Mouse (Mus musculus) embryonic facial prominence, embryonic 13.5 days (tissue): ENCODE data around the gene Pi16. TPM values are rescaled to one million over a fixed set of nuclear protein-coding genes. Genes with fewer than 3 reads are reported as not detected.

Experiments
- ATAC-seq: fragments of 200-750 bp; cut with Nextera tagmentation; 2 replicates; pipeline ENCODE4 v1.8.0; 2017; ENCODE audit warnings: low read depth; ENCODE audit not compliant: insufficient number of reproducible peaks, insufficient read depth, low FRiP score, low TSS enrichment
- H3K27ac ChIP-seq: fragments of 300-500 bp; sonication (generic); 2 replicates; pipeline ENCODE4 v1.5.1; 2015; ENCODE audit warnings: moderate library complexity, mild to moderate bottlenecking, inconsistent platforms
- H3K27me3 ChIP-seq: fragments of 300-500 bp; sonication (generic); 2 replicates; pipeline ENCODE4 v1.6.1; 2015; ENCODE audit warnings: mild to moderate bottlenecking, inconsistent platforms
- H3K36me3 ChIP-seq: fragments of 300-500 bp; sonication (generic); 2 replicates; pipeline ENCODE4 v1.6.1; 2015; ENCODE audit warnings: mild to moderate bottlenecking, inconsistent platforms
- H3K4me1 ChIP-seq: fragments of 300-500 bp; sonication (generic); 2 replicates; pipeline ENCODE4 v1.6.1; 2015; ENCODE audit warnings: inconsistent platforms
- H3K4me2 ChIP-seq: fragments of 300-500 bp; sonication (generic); 2 replicates; pipeline ENCODE4 v1.6.1; 2015; ENCODE audit warnings: moderate library complexity, mild to moderate bottlenecking, inconsistent platforms
- H3K4me3 ChIP-seq: fragments of 300-500 bp; sonication (generic); 2 replicates; pipeline ENCODE4 v1.5.1; 2015; ENCODE audit warnings: mild to moderate bottlenecking, inconsistent platforms
- H3K9ac ChIP-seq: fragments of 300-500 bp; sonication (generic); 2 replicates; pipeline ENCODE4 v1.6.1; 2015; ENCODE audit warnings: mild to moderate bottlenecking, inconsistent platforms
- H3K9me3 ChIP-seq: fragments of 300-500 bp; sonication (generic); 2 replicates; pipeline ENCODE4 v1.6.1; 2016; ENCODE audit warnings: inconsistent platforms
- WGBS: fragments of 180-500 bp; shearing (Covaris S2); methylation state at CpG from one replicate; pipeline ENCODE4 v1.1.7; 2015; ENCODE audit warnings: mixed read lengths; 5-methylcytosine and 5-hydroxymethylcytosine counted together
- polyA plus RNA-seq: library from polyadenylated mRNA; unstranded; fragments of >200 nt; fragmentation: Nextera tagmentation; extraction: Ambion mirVana; gene quantifications from 2 replicates; pipeline ENCODE4 v1.2.1, GENCODE M21; 2015

Pi16 gene
- polyA plus RNA-seq, 1 experiment from 2014 or later, result 0.27 TPM

DNA sequence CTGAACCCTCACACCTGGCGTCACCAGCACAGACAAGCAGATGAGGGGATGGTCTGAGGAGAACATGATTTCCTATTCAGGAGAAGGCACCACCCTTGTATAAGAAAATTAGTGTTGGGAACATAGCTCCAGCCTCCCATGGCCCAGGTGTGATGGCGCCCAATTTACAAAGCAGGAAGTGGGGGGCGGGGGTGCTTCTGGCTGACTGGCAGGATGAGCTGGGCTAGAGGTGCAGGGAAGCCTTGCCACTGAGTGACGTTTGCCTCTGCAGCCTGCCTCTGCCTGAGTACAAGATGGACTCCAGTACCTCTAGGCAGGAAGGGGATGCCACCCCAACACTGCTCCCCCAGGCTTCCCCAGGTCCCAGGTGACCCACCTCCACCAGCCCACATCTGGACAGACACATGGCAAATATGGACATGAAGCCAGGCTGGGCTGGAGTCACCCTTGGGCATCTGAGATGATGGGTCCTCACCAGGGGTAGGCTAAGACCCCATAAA, 14.8 kb downstream of the Pi16 start:
- Histone ChIP-seq H3K27me3 (peaks cover 12% of the 10 kb centered on the region), H3K4me1 (peaks cover 2% of the 10 kb centered on the region; the same call in 1 of the 2 replicates), H3K36me3 (peaks cover 61% of the 10 kb centered on the region), H3K27ac (no peak overlapping the region), H3K4me3 (no peak overlapping the region), H3K9ac (no peak overlapping the region), H3K4me2 (no peak overlapping the region), H3K9me3 (no peaks in the 10 kb centered on the region)
- WGBS, result 82% methylated on average over 4 of the region's 4 CpGs
- no peak for ATAC-seq

- Histone ChIP-seq H3K36me3 (peaks cover 89% of the 10 kb centered on the region), H3K9me3 (no peaks in the 10 kb centered on the region), H3K4me1 (peaks cover 18% of the 10 kb centered on the region), H3K27me3 (no peaks in the 10 kb centered on the region), H3K9ac (no peak overlapping the region), H3K27ac (no peak overlapping the region), H3K4me2 (no peak overlapping the region), H3K4me3 (no peak overlapping the region)
- ATAC-seq, result no peak
- 95% methylated on average over 19 of the region's 19 CpGs for WGBS
These were observed 18.9 kb downstream of the Pi16 start for GRCm38 (mm10) chr17:29336266-29336990.

DNA sequence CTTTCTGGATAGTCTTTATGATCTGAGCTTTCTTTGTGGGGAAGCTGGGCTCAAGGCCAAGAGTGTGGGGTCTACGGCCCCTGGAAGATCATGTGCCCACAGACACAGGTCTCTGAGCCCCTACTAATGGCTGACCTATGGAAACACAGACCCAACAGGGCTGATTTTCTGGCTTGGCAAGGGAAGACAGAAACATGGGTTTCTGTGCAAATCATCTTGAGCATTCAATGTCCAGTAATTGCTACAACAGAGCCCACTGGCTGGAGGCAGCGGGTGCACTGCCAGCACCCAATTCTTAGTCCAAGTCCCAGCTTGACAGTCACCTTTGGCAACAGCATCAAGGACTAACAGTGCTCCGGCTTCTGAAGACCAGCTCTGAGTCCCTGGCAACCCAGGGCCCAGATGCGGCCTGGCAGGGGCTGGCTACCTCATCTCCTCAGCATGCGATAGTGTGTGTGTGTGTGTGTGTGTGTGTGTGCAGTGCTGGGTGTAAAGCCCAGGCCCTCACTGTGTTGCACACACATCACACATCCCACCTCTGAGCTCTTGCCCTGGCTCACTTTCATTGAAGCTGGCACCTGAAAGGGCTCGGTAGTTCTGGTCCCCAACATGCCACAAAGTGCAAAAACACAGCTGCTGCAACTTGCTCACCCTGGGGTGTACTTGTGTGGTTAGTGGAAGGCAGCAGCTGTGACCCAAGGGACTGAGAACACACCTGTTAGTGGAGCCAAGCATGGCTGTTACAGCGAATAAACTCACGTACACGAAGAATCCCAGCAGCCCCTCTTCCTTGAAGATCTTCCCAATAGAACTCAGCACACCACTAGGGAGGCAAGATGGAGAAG, 20.7 kb downstream of the Pi16 start:
- Histone ChIP-seq H3K27me3 (no peaks in the 10 kb centered on the region), H3K9ac (no peak overlapping the region), H3K4me1 (peaks cover 34% of the 10 kb centered on the region), H3K4me2 (no peak overlapping the region), H3K27ac (no peak overlapping the region), H3K9me3 (no peaks in the 10 kb centered on the region), H3K4me3 (no peak overlapping the region), H3K36me3 (peaks cover 86% of the 10 kb centered on the region)
- no peak for ATAC-seq
- WGBS, result 89% methylated on average over 9 of the region's 9 CpGs

- no peak for ATAC-seq
- H3K9ac ChIP-seq, result 0 out of 2 replicates have a peak overlapping the region, but pooled peaks have one; percentile 21
- no peak overlapping the region for H3K4me3 ChIP-seq
- H3K4me2 ChIP-seq, result no peak overlapping the region
- peaks cover 34% of the 10 kb centered on the region for H3K4me1 ChIP-seq
- 0 out of 2 replicates have a peak overlapping the region, but pooled peaks have one; percentile 4 for H3K27ac ChIP-seq
- no peaks in the 10 kb centered on the region for H3K27me3 ChIP-seq
- peaks cover 86% of the 10 kb centered on the region for H3K36me3 ChIP-seq
- H3K9me3 ChIP-seq, result no peaks in the 10 kb centered on the region
- 80% methylated on average over 11 of the region's 11 CpGs for WGBS
These were observed 21.8 kb downstream of the Pi16 start for GRCm38 (mm10) chr17:29339170-29339768.

GRCm38 (mm10) chr17:29340406-29341261, 23.2 kb downstream of the Pi16 start:
- Histone ChIP-seq H3K27ac (peak overlapping the region; percentile 80), H3K27me3 (no peaks in the 10 kb centered on the region), H3K9me3 (no peaks in the 10 kb centered on the region), H3K4me2 (no peak overlapping the region), H3K9ac (peak overlapping the region; percentile 55; the same call in 1 of the 2 replicates), H3K4me1 (peaks cover 39% of the 10 kb centered on the region), H3K4me3 (no peak overlapping the region), H3K36me3 (peaks cover 83% of the 10 kb centered on the region)
- no peak; the same call in 1 of the 2 replicates for ATAC-seq
- WGBS, result 70% methylated on average over 18 of the region's 18 CpGs

- H3K27ac ChIP-seq, result peak overlapping the region; percentile 80
- peaks cover 49% of the 10 kb centered on the region for H3K4me1 ChIP-seq
- no peak overlapping the region for H3K4me3 ChIP-seq
- H3K27me3 ChIP-seq, result no peaks in the 10 kb centered on the region
- peak overlapping the region; percentile 22; the same call in 1 of the 2 replicates for H3K4me2 ChIP-seq
- 22% methylated on average over 9 of the region's 9 CpGs for WGBS
- H3K9ac ChIP-seq, result 0 out of 2 replicates have a peak overlapping the region, but pooled peaks have one; percentile 32
- H3K36me3 ChIP-seq, result peaks cover 74% of the 10 kb centered on the region
- no peak for ATAC-seq
- H3K9me3 ChIP-seq, result no peaks in the 10 kb centered on the region
These were observed 24.1 kb downstream of the Pi16 start for GRCm38 (mm10) chr17:29341591-29342003.

GRCm38 (mm10) chr17:29342010-29342910, 24.8 kb downstream of the Pi16 start:
- Histone ChIP-seq H3K9ac (0 out of 2 replicates have a peak overlapping the region, but pooled peaks have one; percentile 46), H3K36me3 (peaks cover 67% of the 10 kb centered on the region), H3K9me3 (no peaks in the 10 kb centered on the region), H3K27me3 (no peaks in the 10 kb centered on the region), H3K27ac (peak overlapping the region; percentile 80), H3K4me3 (no peak overlapping the region), H3K4me1 (peaks cover 51% of the 10 kb centered on the region), H3K4me2 (peak overlapping the region; percentile 22; the same call in 1 of the 2 replicates)
- 45% methylated on average over 13 of the region's 13 CpGs for WGBS
- ATAC-seq, result 0 out of 2 replicates have a peak, but pooled peaks have one; percentile 28

- no peak overlapping the region for H3K27ac ChIP-seq
- 91% methylated on average over 5 of the region's 5 CpGs for WGBS
These were observed 25.8 kb downstream of the Pi16 start for GRCm38 (mm10) chr17:29343241-29343640.

GRCm38 (mm10) chr17:29345272-29345671, 27.8 kb downstream of the Pi16 start:
- Histone ChIP-seq H3K4me3 (no peak overlapping the region), H3K9ac (0 out of 2 replicates have a peak overlapping the region, but pooled peaks have one; percentile 93), H3K9me3 (no peaks in the 10 kb centered on the region), H3K27ac (0 out of 2 replicates have a peak overlapping the region, but pooled peaks have one; percentile 16), H3K27me3 (no peaks in the 10 kb centered on the region), H3K4me1 (peaks cover 52% of the 10 kb centered on the region), H3K4me2 (peak overlapping the region; percentile 73; the same call in 1 of the 2 replicates), H3K36me3 (peaks cover 37% of the 10 kb centered on the region)
- no peak for ATAC-seq
- WGBS, result 91% methylated on average over 12 of the region's 12 CpGs

More at GRCm38 (mm10) chr17:29343241-29343640, 25.8 kb downstream of the Pi16 start:
- ATAC-seq, result no peak
- Histone ChIP-seq H3K9me3 (no peaks in the 10 kb centered on the region), H3K4me3 (no peak overlapping the region), H3K36me3 (peaks cover 57% of the 10 kb centered on the region), H3K9ac (no peak overlapping the region), H3K27me3 (no peaks in the 10 kb centered on the region), H3K4me1 (peaks cover 55% of the 10 kb centered on the region), H3K4me2 (no peak overlapping the region)
